Mouse (Mus musculus) gastrocnemius, postnatal 25 days (tissue): Measurements from ENCODE around the gene Dcp1b. TPM values are rescaled to one million over a fixed set of nuclear protein-coding genes. Genes with fewer than 3 reads are reported as not detected.
"Not testable (repeated sequence)": the region's sequence is repeated elsewhere in the genome, so short reads cannot be mapped to it uniquely, and the experiment has no call there.

ENCODE experiments used
- DNase-seq: peaks from one replicate; pipeline ENCODE4 v3.0.0; 2022
- total RNA-seq, 2 experiments: library from RNA; stranded (reverse); gene quantifications; 1 replicate in 1 of 2; 2 replicates in 1 of 2; pipeline ENCODE4 v1.2.3; 2021

The Dcp1b gene
- total RNA-seq, 2 experiments from 2014 or later = 3.9 to 4.2 TPM

GRCm38 (mm10) chr6:119194601-119195000 lies 19.5 kb downstream of the Dcp1b start:
- no peak for DNase-seq

- DNase-seq = no peak
Observed at GRCm38 (mm10) chr6:119196382-119197305, 21.6 kb downstream of the Dcp1b start, which contains the start of gene Cacna1c. TSS of gene Cacna1c (minus strand) at chr6:119196418.

GRCm38 (mm10) chr6:119198534-119199273 lies 23.7 kb downstream of the Dcp1b start:
- DNase-seq = peak; percentile 6

- peak; percentile 2 for DNase-seq
Observed at GRCm38 (mm10) chr6:119199274-119199879, 24.3 kb downstream of the Dcp1b start.

GRCm38 (mm10) chr6:119200362-119200761 lies 25.3 kb downstream of the Dcp1b start:
- no peak for DNase-seq

- DNase-seq = peak; percentile 2
Observed at GRCm38 (mm10) chr6:119201575-119201974, 26.5 kb downstream of the Dcp1b start.

GRCm38 (mm10) chr6:119204286-119204685 lies 29.2 kb downstream of the Dcp1b start:
- DNase-seq = no peak

- DNase-seq = no peak
Observed at GRCm38 (mm10) chr6:119204915-119205314, 29.9 kb downstream of the Dcp1b start.

GRCm38 (mm10) chr6:119206006-119206405 lies 31.0 kb downstream of the Dcp1b start:
- not testable (repeated sequence) for DNase-seq

- peak; percentile 2 for DNase-seq
Observed at GRCm38 (mm10) chr6:119213375-119213774, 38.3 kb downstream of the Dcp1b start.

GRCm38 (mm10) chr6:119214190-119214589 lies 39.1 kb downstream of the Dcp1b start:
- DNase-seq = no peak

- DNase-seq = peak; percentile 5
Observed at GRCm38 (mm10) chr6:119215040-119215613, 40.1 kb downstream of the Dcp1b start.

GRCm38 (mm10) chr6:119217661-119218060 lies 42.6 kb downstream of the Dcp1b start:
- no peak for DNase-seq

GRCm38 (mm10) chr6:119218591-119218990 lies 43.5 kb downstream of the Dcp1b start:
- no peak for DNase-seq

- no peak for DNase-seq
Observed at GRCm38 (mm10) chr6:119219237-119219870, 44.3 kb downstream of the Dcp1b start.

GRCm38 (mm10) chr6:119220297-119220696 lies 45.2 kb downstream of the Dcp1b start:
- no peak for DNase-seq

- peak; percentile 2 for DNase-seq
Observed at GRCm38 (mm10) chr6:119224451-119225195, 49.6 kb downstream of the Dcp1b start.

GRCm38 (mm10) chr6:119225226-119225625 lies 50.2 kb downstream of the Dcp1b start:
- DNase-seq = peak; percentile 8

GRCm38 (mm10) chr6:119225731-119226130 lies 50.7 kb downstream of the Dcp1b start:
- peak; percentile 5 for DNase-seq

- DNase-seq = no peak
Observed at GRCm38 (mm10) chr6:119227001-119227400, 51.9 kb downstream of the Dcp1b start.
